ENCODE assay signal across 11 mouse cellular contexts in the genomic region with DNA sequence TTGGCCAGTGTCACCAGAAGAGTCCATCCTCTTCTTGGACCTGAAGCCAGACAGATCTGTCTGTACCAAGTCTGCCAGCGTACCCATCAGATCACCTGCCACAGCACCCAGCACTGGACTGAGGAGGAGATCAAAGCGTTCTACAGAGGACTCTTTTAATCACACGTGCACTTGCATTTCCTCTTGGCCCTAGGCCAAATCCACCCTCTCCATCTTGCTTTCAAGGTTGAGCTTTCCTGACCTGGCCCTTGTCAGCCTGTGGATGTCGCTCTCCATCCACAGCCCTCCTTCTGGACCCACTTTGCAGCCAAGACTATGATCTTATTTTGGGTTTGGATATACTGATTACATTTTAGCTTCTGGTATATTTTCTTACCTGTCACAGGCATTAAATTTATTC.
DNase-seq lines count a peak whose midpoint lies in the region; ATAC-seq lines count a peak whose summit lies in the region.
"Had no signal": no experiment of that assay in that cellular context is flagged by ENCODE, and none has a peak within 500 bp of the region (broad histone marks: within the 10 kb centered on the region; RNA-seq: fewer than 3 reads in every experiment).

No protein-coding gene starts in this region.

- DNase-seq in left cerebral cortex, postnatal 4 days: peak; percentile 13
- DNase-seq in left cerebral cortex, adult 8-10 months (ENCODE audit: low spot score in 2 of 2): no peak
- peak; percentile 45 for DNase-seq in adrenal gland, adult 8-10 months
- peak; percentile 56 to 74 for DNase-seq in cerebellum, postnatal 14 days
- DNase-seq in mesoderm, embryonic 11.5 days (ENCODE audit: low read depth, low spot score): peak; percentile 50
- DNase-seq in left cerebral cortex, adult 11 months (ENCODE audit: low spot score): no peak
- DNase-seq in layer of hippocampus, postnatal 14 days (ENCODE audit: low spot score in 2 of 2): no peak
- DNase-seq: right cerebral cortex, postnatal 14 days; thymus, postnatal 14 days had no signal

- intact Hi-C loops in left cerebral cortex, postnatal 4 days (cut with DNase I): no loop called here

- ATAC-seq in megakaryocyte progenitor cell, adult 5-6 weeks (replicated peaks; ENCODE audit: poor library complexity): no peak
- ATAC-seq: activated CD4-positive, CD25-positive, alpha-beta regulatory T cell, adult 4 months had no signal

Comparison
In these comparisons a context has a peak if more than half of its experiments do, and no peak if none do; other contexts are left out.
1. DNase-seq: peak in left cerebral cortex, postnatal 4 days (single experiment), adrenal gland, adult 8-10 months (single experiment), cerebellum, postnatal 14 days (2 of 2) and mesoderm, embryonic 11.5 days (single experiment); none in left cerebral cortex, adult 8-10 months (0 of 2), left cerebral cortex, adult 11 months (single experiment) and layer of hippocampus, postnatal 14 days (0 of 2).